Mouse (Mus musculus): ENCODE data around the gene Ms4a10. TPM values are rescaled to one million over a fixed set of nuclear protein-coding genes. Genes with fewer than 3 reads are reported as not detected.
A peak's percentile ranks its signal among the peaks of the same experiment; 100 is the strongest.

Gene Ms4a10
- polyA plus RNA-seq, 1 experiment: not detected

DNA sequence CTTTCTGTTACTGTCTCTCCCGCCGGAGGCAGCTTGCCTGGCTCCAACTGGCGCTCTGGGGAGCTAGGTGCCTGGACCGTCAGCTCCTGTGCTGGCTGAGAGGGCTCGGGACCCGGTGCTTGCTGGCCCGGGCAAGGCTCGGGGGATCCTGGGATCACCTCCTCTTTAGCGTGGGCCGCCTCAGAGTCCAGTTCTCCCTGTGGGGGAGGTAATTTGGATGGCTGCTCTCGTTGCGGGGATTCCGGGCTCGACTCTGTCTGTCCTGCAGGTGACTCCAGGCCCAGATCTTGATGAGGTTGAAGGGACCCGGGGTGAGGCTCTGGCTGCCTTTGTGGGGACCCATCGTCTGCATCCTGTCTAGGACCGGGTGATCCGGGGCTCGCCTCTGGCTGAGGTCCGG is 26.1 kb downstream of the Ms4a10 start:
- under 1% methylated on average over 20 of the region's 20 CpGs for WGBS
- no peaks in the 10 kb centered on the region for H3K27me3 ChIP-seq (replicated peaks; ENCODE audit: control insufficient read depth, insufficient read depth, low read length)
- no peak for DNase-seq
- H3K4me1 ChIP-seq (ENCODE audit: control insufficient read depth, insufficient read depth, low read length): peaks cover 10% of the 10 kb centered on the region
- no peak overlapping the region for H3K27ac ChIP-seq (ENCODE audit: insufficient read depth, low read depth, low read length)
- TF ChIP-seq CTCF (conservative IDR thresholded peaks at IDR 0.05; ENCODE audit: insufficient read depth, insufficient read length, low read depth, low read length) (no peak), POLR2A (IDR thresholded peaks at IDR 0.05; ENCODE audit: low read depth, low read length) (no peak)
- H3K36me3 ChIP-seq (ENCODE audit: control insufficient read depth, insufficient read depth, low read length): no peaks in the 10 kb centered on the region
- H3K4me3 ChIP-seq (ENCODE audit: insufficient read depth, low read depth, low read length): peak overlapping the region; percentile 78

DNA sequence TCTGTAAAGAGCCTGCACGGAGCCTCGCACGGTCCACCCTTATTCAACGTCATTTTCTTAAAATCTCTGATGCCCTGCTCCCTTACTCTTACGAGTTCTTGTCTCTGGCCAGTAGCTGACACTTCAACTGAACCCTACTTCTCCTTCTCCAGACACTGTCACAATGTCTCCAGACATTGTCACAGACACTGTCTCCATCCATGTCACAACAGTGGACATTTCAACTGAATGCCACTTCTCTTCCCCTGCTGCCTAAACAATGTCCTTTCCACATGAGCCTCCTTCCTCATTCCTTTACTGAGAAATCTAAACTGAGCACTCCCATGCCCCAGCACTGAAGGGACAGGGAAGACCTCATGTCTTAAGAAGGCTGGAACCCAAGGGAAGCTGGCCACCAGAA is 27.3 kb downstream of the Ms4a10 start:
- no peaks in the 10 kb centered on the region for H3K36me3 ChIP-seq (ENCODE audit: control insufficient read depth, insufficient read depth, low read length)
- no peak for DNase-seq
- peak overlapping the region; percentile 5; the same call in 1 of the 2 replicates for H3K4me3 ChIP-seq (ENCODE audit: insufficient read depth, low read depth, low read length)
- no peak overlapping the region for H3K27ac ChIP-seq (ENCODE audit: insufficient read depth, low read depth, low read length)
- TF ChIP-seq CTCF (conservative IDR thresholded peaks at IDR 0.05; ENCODE audit: insufficient read depth, insufficient read length, low read depth, low read length) (no peak), POLR2A (IDR thresholded peaks at IDR 0.05; ENCODE audit: low read depth, low read length) (no peak)
- peaks cover 10% of the 10 kb centered on the region for H3K4me1 ChIP-seq (ENCODE audit: control insufficient read depth, insufficient read depth, low read length)
- no peaks in the 10 kb centered on the region for H3K27me3 ChIP-seq (replicated peaks; ENCODE audit: control insufficient read depth, insufficient read depth, low read length)
- 69% methylated on average over 5 of the region's 5 CpGs for WGBS

DNA sequence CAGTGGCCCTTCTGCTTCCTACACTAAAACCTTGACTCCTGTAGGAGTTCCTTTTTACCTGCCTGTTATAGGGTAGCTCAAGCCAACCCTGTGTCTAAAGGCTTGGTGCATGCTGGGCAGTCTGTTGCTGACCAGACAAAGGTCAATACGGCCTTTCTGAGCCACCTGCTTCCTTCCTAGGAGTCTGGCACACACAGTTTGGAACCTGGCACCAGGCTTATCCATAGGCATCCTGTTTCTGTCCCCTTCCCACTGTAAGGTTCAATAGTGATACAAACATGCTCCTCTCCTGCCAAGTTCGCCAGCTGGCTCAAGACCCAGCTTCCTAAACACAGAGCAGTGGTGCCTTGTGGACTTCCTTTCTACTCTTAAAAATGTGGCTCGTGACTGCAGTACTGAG is 28.0 kb downstream of the Ms4a10 start:
- Histone ChIP-seq H3K36me3 (ENCODE audit: control insufficient read depth, insufficient read depth, low read length) (no peaks in the 10 kb centered on the region), H3K27ac (ENCODE audit: insufficient read depth, low read depth, low read length) (no peak overlapping the region), H3K27me3 (replicated peaks; ENCODE audit: control insufficient read depth, insufficient read depth, low read length) (no peaks in the 10 kb centered on the region), H3K4me3 (ENCODE audit: insufficient read depth, low read depth, low read length) (no peak overlapping the region), H3K4me1 (ENCODE audit: control insufficient read depth, insufficient read depth, low read length) (peaks cover 10% of the 10 kb centered on the region)
- WGBS: 62% methylated on average over 3 of the region's 3 CpGs
- no peak for DNase-seq
- TF ChIP-seq CTCF (conservative IDR thresholded peaks at IDR 0.05; ENCODE audit: insufficient read depth, insufficient read length, low read depth, low read length): no peak
- TF ChIP-seq POLR2A (IDR thresholded peaks at IDR 0.05; ENCODE audit: low read depth, low read length): no peak

DNA sequence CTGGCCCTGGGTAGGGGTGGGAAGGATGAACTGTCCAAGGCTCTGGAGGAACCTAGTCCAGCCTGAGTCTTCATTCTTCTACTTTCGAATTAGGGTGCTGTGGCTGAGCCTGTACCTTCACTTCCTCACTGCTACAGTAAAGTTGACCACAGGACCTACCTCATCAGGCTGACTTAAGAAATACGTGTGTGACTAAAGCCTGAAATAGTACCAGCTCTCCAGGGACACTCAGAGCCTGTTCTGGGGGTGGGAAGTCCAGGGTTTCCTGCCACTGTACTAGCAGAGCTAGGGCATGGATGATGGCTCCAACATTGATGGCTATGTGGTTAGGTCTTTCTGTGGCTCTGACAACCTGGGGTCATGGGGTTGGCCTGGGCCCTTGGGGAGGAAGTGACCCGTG is 30.5 kb downstream of the Ms4a10 start:
- Histone ChIP-seq H3K36me3 (ENCODE audit: control insufficient read depth, insufficient read depth, low read length) (no peaks in the 10 kb centered on the region), H3K4me1 (ENCODE audit: control insufficient read depth, insufficient read depth, low read length) (peaks cover 10% of the 10 kb centered on the region; the same call in 1 of the 2 replicates), H3K4me3 (ENCODE audit: insufficient read depth, low read depth, low read length) (no peak overlapping the region), H3K27ac (ENCODE audit: insufficient read depth, low read depth, low read length) (no peak overlapping the region), H3K27me3 (replicated peaks; ENCODE audit: control insufficient read depth, insufficient read depth, low read length) (no peaks in the 10 kb centered on the region)
- no peak for TF ChIP-seq CTCF (conservative IDR thresholded peaks at IDR 0.05; ENCODE audit: insufficient read depth, insufficient read length, low read depth, low read length)
- no peak for TF ChIP-seq POLR2A (IDR thresholded peaks at IDR 0.05; ENCODE audit: low read depth, low read length)
- DNase-seq: no peak
- WGBS: 84% methylated on average over 3 of the region's 3 CpGs

DNA sequence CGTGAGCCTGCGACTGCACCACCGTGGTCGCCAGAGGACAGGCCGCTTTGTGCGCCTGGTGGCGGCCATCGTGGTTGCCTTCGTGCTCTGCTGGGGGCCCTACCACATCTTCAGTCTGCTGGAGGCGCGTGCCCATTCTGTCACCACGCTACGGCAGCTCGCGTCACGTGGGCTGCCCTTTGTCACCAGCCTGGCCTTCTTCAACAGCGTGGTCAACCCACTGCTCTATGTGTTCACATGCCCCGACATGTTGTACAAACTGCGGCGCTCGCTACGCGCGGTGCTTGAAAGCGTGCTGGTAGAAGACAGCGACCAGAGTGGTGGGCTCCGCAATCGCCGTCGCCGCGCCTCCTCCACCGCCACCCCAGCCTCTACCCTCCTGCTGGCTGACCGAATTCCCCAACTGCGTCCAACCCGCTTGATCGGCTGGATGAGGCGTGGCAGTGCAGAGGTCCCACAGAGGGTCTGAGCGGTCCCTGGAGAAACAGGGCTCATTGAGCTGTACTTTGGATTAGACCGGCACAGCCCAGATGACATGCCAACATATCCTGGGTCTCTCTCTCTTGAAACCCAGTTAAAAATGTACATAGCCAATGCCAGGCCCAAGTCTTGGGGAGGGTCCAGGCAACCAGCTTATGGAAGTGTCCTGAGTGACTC is 33.5 kb downstream of the Ms4a10 start:
- DNase-seq: no peak
- 12% methylated on average over 40 of the region's 40 CpGs for WGBS

DNA sequence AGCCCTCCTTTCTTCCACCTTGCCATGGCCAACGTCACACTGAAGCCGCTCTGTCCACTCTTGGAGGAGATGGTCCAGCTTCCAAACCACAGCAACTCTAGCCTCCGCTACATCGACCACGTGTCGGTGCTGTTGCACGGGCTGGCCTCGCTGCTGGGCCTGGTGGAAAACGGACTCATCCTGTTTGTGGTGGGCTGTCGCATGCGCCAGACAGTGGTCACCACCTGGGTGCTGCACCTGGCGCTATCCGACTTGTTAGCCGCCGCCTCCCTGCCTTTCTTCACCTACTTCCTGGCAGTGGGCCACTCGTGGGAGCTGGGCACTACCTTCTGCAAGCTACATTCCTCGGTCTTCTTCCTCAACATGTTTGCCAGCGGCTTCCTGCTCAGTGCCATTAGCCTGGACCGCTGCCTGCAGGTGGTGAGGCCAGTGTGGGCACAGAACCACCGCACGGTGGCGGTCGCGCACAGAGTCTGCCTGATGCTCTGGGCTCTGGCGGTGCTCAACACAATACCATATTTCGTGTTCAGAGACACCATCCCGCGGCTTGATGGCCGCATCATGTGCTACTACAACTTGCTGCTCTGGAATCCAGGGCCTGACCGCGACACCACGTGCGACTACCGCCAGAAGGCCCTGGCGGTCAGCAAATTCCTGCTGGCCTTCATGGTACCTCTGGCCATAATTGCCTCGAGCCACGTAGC is 34.2 kb downstream of the Ms4a10 start:
- DNase-seq: peak; percentile 81
- Histone ChIP-seq H3K36me3 (ENCODE audit: control insufficient read depth, insufficient read depth, low read length) (no peaks in the 10 kb centered on the region), H3K27ac (ENCODE audit: insufficient read depth, low read depth, low read length) (no peak overlapping the region), H3K4me3 (ENCODE audit: insufficient read depth, low read depth, low read length) (peak overlapping the region; percentile 4; the same call in 1 of the 2 replicates), H3K27me3 (replicated peaks; ENCODE audit: control insufficient read depth, insufficient read depth, low read length) (no peaks in the 10 kb centered on the region), H3K4me1 (ENCODE audit: control insufficient read depth, insufficient read depth, low read length) (no peaks in the 10 kb centered on the region)
- 18% methylated on average over 37 of the region's 37 CpGs for WGBS
- TF ChIP-seq CTCF (conservative IDR thresholded peaks at IDR 0.05; ENCODE audit: insufficient read depth, insufficient read length, low read depth, low read length) (peak; percentile 88), POLR2A (IDR thresholded peaks at IDR 0.05; ENCODE audit: low read depth, low read length) (no peak)

More for the DNA sequence above, 33.5 kb downstream of the Ms4a10 start:
- H3K27me3 ChIP-seq (replicated peaks; ENCODE audit: control insufficient read depth, insufficient read depth, low read length): no peaks in the 10 kb centered on the region
- no peaks in the 10 kb centered on the region for H3K4me1 ChIP-seq (ENCODE audit: control insufficient read depth, insufficient read depth, low read length)
- no peak for TF ChIP-seq CTCF (conservative IDR thresholded peaks at IDR 0.05; ENCODE audit: insufficient read depth, insufficient read length, low read depth, low read length)
- no peak for TF ChIP-seq POLR2A (IDR thresholded peaks at IDR 0.05; ENCODE audit: low read depth, low read length)
- peak overlapping the region; percentile 4; the same call in 1 of the 2 replicates for H3K4me3 ChIP-seq (ENCODE audit: insufficient read depth, low read depth, low read length)
- H3K27ac ChIP-seq (ENCODE audit: insufficient read depth, low read depth, low read length): no peak overlapping the region
- H3K36me3 ChIP-seq (ENCODE audit: control insufficient read depth, insufficient read depth, low read length): no peaks in the 10 kb centered on the region

DNA sequence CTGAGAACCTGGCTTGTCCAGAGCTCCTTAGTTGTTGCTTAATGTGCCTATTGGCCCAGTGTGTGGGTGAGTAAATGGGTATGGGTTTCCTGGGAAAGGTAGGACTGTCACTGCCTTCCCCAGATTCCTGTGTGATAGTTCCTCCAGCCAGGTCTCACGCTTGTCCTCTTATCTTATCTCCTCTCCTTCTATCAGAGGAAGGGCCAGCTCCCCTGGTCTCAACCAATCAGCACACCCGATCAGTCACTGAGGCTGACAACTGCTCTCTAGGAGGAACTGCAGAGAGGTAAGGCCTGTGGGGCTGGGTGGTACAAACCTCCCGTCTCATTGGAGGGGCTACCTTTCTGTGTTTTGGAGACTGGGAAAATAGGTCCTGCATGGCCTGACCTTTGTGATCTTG is 35.7 kb downstream of the Ms4a10 start:
- 85% methylated on average over 3 of the region's 3 CpGs for WGBS
- no peak for DNase-seq
- H3K4me3 ChIP-seq (ENCODE audit: insufficient read depth, low read depth, low read length): no peak overlapping the region
- H3K27me3 ChIP-seq (replicated peaks; ENCODE audit: control insufficient read depth, insufficient read depth, low read length): no peaks in the 10 kb centered on the region
- no peak for TF ChIP-seq POLR2A (IDR thresholded peaks at IDR 0.05; ENCODE audit: low read depth, low read length)
- TF ChIP-seq CTCF (conservative IDR thresholded peaks at IDR 0.05; ENCODE audit: insufficient read depth, insufficient read length, low read depth, low read length): no peak
- no peaks in the 10 kb centered on the region for H3K4me1 ChIP-seq (ENCODE audit: control insufficient read depth, insufficient read depth, low read length)
- H3K27ac ChIP-seq (ENCODE audit: insufficient read depth, low read depth, low read length): no peak overlapping the region
- H3K36me3 ChIP-seq (ENCODE audit: control insufficient read depth, insufficient read depth, low read length): no peaks in the 10 kb centered on the region
